Mouse (Mus musculus) gastrocnemius, adult 18-20 months (tissue): ENCODE measurements at regions not wholly inside any gene's neighbourhood (a gene's known extent, or its start where the extent isn't known, plus 50 kb on each side); places are given as distances from the start of the nearest gene placed in this dataset.

Source experiments
- DNase-seq: peaks from one replicate; pipeline ENCODE4 v3.0.0; 2021; ENCODE audit warnings: low spot score

- DNase-seq, result no peak
Observed at GRCm38 (mm10) chr9:61087035-61087434, 285.1 kb upstream of the Tle3 start.

GRCm38 (mm10) chr9:61089066-61089686, 283.0 kb upstream of the Tle3 start:
- no peak for DNase-seq

GRCm38 (mm10) chr9:61091036-61091435, 281.1 kb upstream of the Tle3 start:
- DNase-seq, result no peak

GRCm38 (mm10) chr9:61092834-61093479, 279.2 kb upstream of the Tle3 start:
- DNase-seq, result no peak

GRCm38 (mm10) chr9:61095069-61095775, 276.9 kb upstream of the Tle3 start:
- no peak for DNase-seq

- no peak for DNase-seq
Observed at GRCm38 (mm10) chr9:61101741-61102450, 270.3 kb upstream of the Tle3 start.

GRCm38 (mm10) chr9:61102451-61103358, 269.5 kb upstream of the Tle3 start:
- no peak for DNase-seq

GRCm38 (mm10) chr9:61105550-61106280, 266.5 kb upstream of the Tle3 start:
- DNase-seq, result no peak

GRCm38 (mm10) chr9:61109519-61110285, 262.5 kb upstream of the Tle3 start:
- DNase-seq, result no peak

- no peak for DNase-seq
Observed at GRCm38 (mm10) chr9:61111206-61111605, 261.0 kb upstream of the Tle3 start.

- DNase-seq, result no peak
Observed at GRCm38 (mm10) chr9:61111733-61112415, 260.3 kb upstream of the Tle3 start.

GRCm38 (mm10) chr9:61119252-61119651, 252.9 kb upstream of the Tle3 start:
- DNase-seq, result no peak

- DNase-seq, result no peak
Observed at GRCm38 (mm10) chr9:61120531-61120930, 251.6 kb upstream of the Tle3 start.

GRCm38 (mm10) chr9:61120931-61121391, 251.2 kb upstream of the Tle3 start:
- peak; percentile 11 for DNase-seq

GRCm38 (mm10) chr9:61123431-61123830, 248.7 kb upstream of the Tle3 start:
- no peak for DNase-seq

GRCm38 (mm10) chr9:61125769-61126168, 246.4 kb upstream of the Tle3 start:
- DNase-seq, result no peak

- DNase-seq, result no peak
Observed at GRCm38 (mm10) chr9:61128077-61128476, 244.1 kb upstream of the Tle3 start.

- no peak for DNase-seq
Observed at GRCm38 (mm10) chr9:61129186-61129585, 243.0 kb upstream of the Tle3 start.

GRCm38 (mm10) chr9:61130877-61131276, 241.3 kb upstream of the Tle3 start:
- DNase-seq, result no peak
